Mouse (Mus musculus) spleen, postnatal 10 days (tissue): Measurements from ENCODE around the gene March6.
A peak's percentile ranks its signal among the peaks of the same experiment; 100 is the strongest.

Experiments
- DNase-seq, 2 experiments: peaks; one replicate each; pipeline ENCODE4 v3.0.0; 2021 to 2022; ENCODE audit warnings: low spot score in 2 of 2

March6 gene

GRCm38 (mm10) chr15:31530659-31531445 lies at the start of gene March6:
March6 (minus strand) TSS chr15:31531053.
- DNase-seq = peak; percentile 84 to 93

GRCm38 (mm10) chr15:31576076-31576475 lies 45.2 kb upstream of the March6 start:
- no peak for DNase-seq

GRCm38 (mm10) chr15:31573692-31574091 lies 42.8 kb upstream of the March6 start:
- DNase-seq = no peak

- no peak for DNase-seq
Measured at GRCm38 (mm10) chr15:31573287-31573686, 42.4 kb upstream of the March6 start.

GRCm38 (mm10) chr15:31571906-31572722 lies 41.3 kb upstream of the March6 start:
- DNase-seq = no peak

- no peak for DNase-seq
Measured at GRCm38 (mm10) chr15:31570959-31571358, 40.1 kb upstream of the March6 start.

GRCm38 (mm10) chr15:31569325-31570022 lies 38.6 kb upstream of the March6 start:
- DNase-seq = no peak

GRCm38 (mm10) chr15:31568581-31568996 lies 37.7 kb upstream of the March6 start:
- peak in 1 of 2 experiments; percentile 28 for DNase-seq

GRCm38 (mm10) chr15:31567431-31567830 lies 36.6 kb upstream of the March6 start:
- no peak for DNase-seq

GRCm38 (mm10) chr15:31565786-31566185 lies 34.9 kb upstream of the March6 start:
- no peak for DNase-seq

GRCm38 (mm10) chr15:31565184-31565583 lies 34.3 kb upstream of the March6 start, which contains the start of gene Cmbl:
Cmbl (plus strand) TSS chr15:31565389.
- no peak for DNase-seq

- no peak for DNase-seq
Measured at GRCm38 (mm10) chr15:31563577-31564546, 33.0 kb upstream of the March6 start.

- no peak for DNase-seq
Measured at GRCm38 (mm10) chr15:31562847-31563246, 32.0 kb upstream of the March6 start.

GRCm38 (mm10) chr15:31561976-31562375 lies 31.1 kb upstream of the March6 start:
- DNase-seq = no peak

- no peak for DNase-seq
Measured at GRCm38 (mm10) chr15:31561390-31561789, 30.5 kb upstream of the March6 start.

GRCm38 (mm10) chr15:31554855-31555254 lies 24.0 kb upstream of the March6 start:
- DNase-seq = no peak

GRCm38 (mm10) chr15:31550381-31550780 lies 19.5 kb upstream of the March6 start:
- no peak for DNase-seq

- no peak for DNase-seq
Measured at GRCm38 (mm10) chr15:31547421-31547820, 16.6 kb upstream of the March6 start.

GRCm38 (mm10) chr15:31546291-31546690 lies 15.4 kb upstream of the March6 start:
- no peak for DNase-seq

GRCm38 (mm10) chr15:31545058-31545457 lies 14.2 kb upstream of the March6 start:
- no peak for DNase-seq

- DNase-seq = no peak
Measured at GRCm38 (mm10) chr15:31543246-31543645, 12.4 kb upstream of the March6 start.
